Mouse (Mus musculus) CH12.LX (cell line): ENCODE data around the gene Etfa. TPM values are rescaled to one million over a fixed set of nuclear protein-coding genes. Genes with fewer than 3 reads are reported as not detected.

Experiments
- DNase-seq: peaks from one replicate; pipeline ENCODE4 v3.0.0-alpha.2; 2013; ENCODE audit errors: extremely low read depth
- H3K27ac ChIP-seq: 2 replicates; pipeline ENCODE4 v1.5.1; 2012; ENCODE audit warnings: low read depth, mild to moderate bottlenecking, control low read depth, moderate library complexity; ENCODE audit not compliant: insufficient read depth
- H3K27me3 ChIP-seq: replicated peaks from 2 replicates; pipeline ENCODE3; 2012; ENCODE audit warnings: inconsistent platforms
- H3K36me3 ChIP-seq, 2 experiments: replicated peaks in 1 of 2; 2 replicates each; pipeline versions ENCODE3 to v1.6.1; 2012; ENCODE audit warnings: inconsistent platforms in 1 of 2, low read length in 1 of 2, mild to moderate bottlenecking in 1 of 2, mixed read lengths in 1 of 2, moderate library complexity in 1 of 2; ENCODE audit not compliant: control insufficient read depth in 1 of 2, insufficient read depth in 1 of 2
- H3K4me1 ChIP-seq, 2 experiments: 2 replicates each; pipeline ENCODE4 v1.6.1; 2012; ENCODE audit warnings: inconsistent platforms in 1 of 2, moderate library complexity in 1 of 2; ENCODE audit not compliant: insufficient read depth in 2 of 2, control insufficient read depth in 1 of 2
- H3K4me2 ChIP-seq: 2 replicates; pipeline ENCODE4 v1.6.1; 2012; ENCODE audit warnings: low read depth, mild to moderate bottlenecking, control low read depth; ENCODE audit not compliant: poor library complexity, insufficient read depth, severe bottlenecking
- H3K4me3 ChIP-seq, 3 experiments: fragments of 150-350 bp in 1 of 3; sonication (generic) in 1 of 3; replicated peaks in 1 of 3; 2 replicates each; pipeline versions ENCODE3 to v1.5.1; 2011 to 2012; ENCODE audit warnings: low read depth in 2 of 3, low read length in 2 of 3, mild to moderate bottlenecking in 2 of 3, moderate library complexity in 2 of 3, control low read depth in 1 of 3, improper control_type of control experiment in 1 of 3, inconsistent platforms in 1 of 3, mixed read lengths in 1 of 3; ENCODE audit not compliant: poor library complexity in 1 of 3
- H3K79me2 ChIP-seq: replicated peaks from 2 replicates; pipeline ENCODE4 v1.6.1; 2012; ENCODE audit warnings: mild to moderate bottlenecking, moderate library complexity; ENCODE audit not compliant: control insufficient read depth, poor library complexity, insufficient read depth, severe bottlenecking; ENCODE audit errors: extremely low read depth
- H3K9ac ChIP-seq: 2 replicates; pipeline ENCODE4 v1.6.1; 2012; ENCODE audit warnings: low read depth, mild to moderate bottlenecking, control low read depth, moderate library complexity; ENCODE audit not compliant: insufficient read depth
- H3K9me3 ChIP-seq: replicated peaks from 2 replicates; pipeline ENCODE3; 2012; ENCODE audit warnings: low read length, inconsistent platforms, mixed read lengths
- CHD1 ChIP-seq: IDR thresholded peaks from 2 replicates; pipeline ENCODE4 v1.6.1; 2012; ENCODE audit warnings: low read depth, low read length, improper control_type of control experiment, inconsistent platforms
- CHD2 ChIP-seq: IDR thresholded peaks from 2 replicates; pipeline ENCODE4 v1.6.1; 2011; ENCODE audit warnings: low read length, improper control_type of control experiment
- E2F4 ChIP-seq: IDR thresholded peaks from 2 replicates; pipeline ENCODE4 v1.6.1; 2011; ENCODE audit warnings: low read depth, low read length, improper control_type of control experiment; ENCODE audit not compliant: insufficient replicate concordance
- EP300 ChIP-seq: IDR thresholded peaks from 2 replicates; pipeline ENCODE4 v1.6.1; 2011; ENCODE audit warnings: low read length, improper control_type of control experiment
- ETS1 ChIP-seq: conservative IDR thresholded peaks from 2 replicates; pipeline ENCODE4 v1.6.1; 2012; ENCODE audit warnings: low read depth, mild to moderate bottlenecking, inconsistent platforms, low read length, improper control_type of control experiment, moderate library complexity
- HCFC1 ChIP-seq: IDR thresholded peaks from 2 replicates; pipeline ENCODE4 v1.6.1; 2012; ENCODE audit warnings: low read depth, mild to moderate bottlenecking, inconsistent platforms, low read length, improper control_type of control experiment
- JUND ChIP-seq: conservative IDR thresholded peaks from 2 replicates; pipeline ENCODE4 v1.6.1; 2011; ENCODE audit warnings: low read depth, low read length, improper control_type of control experiment
- KAT2A ChIP-seq: IDR thresholded peaks from 2 replicates; pipeline ENCODE4 v1.6.1; 2012; ENCODE audit warnings: low read length, improper control_type of control experiment, inconsistent platforms; ENCODE audit not compliant: insufficient replicate concordance
- MAFK ChIP-seq: IDR thresholded peaks from 2 replicates; pipeline ENCODE4 v1.6.1; 2011; ENCODE audit warnings: low read length, improper control_type of control experiment; ENCODE audit not compliant: insufficient replicate concordance
- MAZ ChIP-seq: IDR thresholded peaks from 2 replicates; pipeline ENCODE4 v1.6.1; 2012; ENCODE audit warnings: low read depth, mild to moderate bottlenecking, inconsistent platforms, low read length, improper control_type of control experiment, moderate library complexity
- MEF2A ChIP-seq: IDR thresholded peaks from 2 replicates; pipeline ENCODE4 v1.6.1; 2014; ENCODE audit warnings: low read depth, mild to moderate bottlenecking, inconsistent platforms, low read length, improper control_type of control experiment, borderline replicate concordance
- MXI1 ChIP-seq: IDR thresholded peaks from 2 replicates; pipeline ENCODE4 v1.6.1; 2011; ENCODE audit warnings: mild to moderate bottlenecking, low read depth, low read length, improper control_type of control experiment
- MYC ChIP-seq: IDR thresholded peaks from 2 replicates; pipeline ENCODE4 v1.6.1; 2011; ENCODE audit warnings: low read depth, mild to moderate bottlenecking, improper control_type of control experiment, low read length
- NELFE ChIP-seq: IDR thresholded peaks from 2 replicates; pipeline ENCODE4 v1.6.1; 2011; ENCODE audit warnings: low read depth, low read length, improper control_type of control experiment
- NRF1 ChIP-seq: IDR thresholded peaks from 2 replicates; pipeline ENCODE4 v1.6.1; 2014; ENCODE audit warnings: low read depth, mild to moderate bottlenecking, inconsistent platforms, low read length, improper control_type of control experiment, moderate library complexity
- POLR2A ChIP-seq: IDR thresholded peaks from 2 replicates; pipeline ENCODE4 v1.6.1; 2011; ENCODE audit warnings: low read depth, mild to moderate bottlenecking, improper control_type of control experiment, low read length
- RAD21 ChIP-seq: IDR thresholded peaks from 2 replicates; pipeline ENCODE4 v1.6.1; 2011; ENCODE audit warnings: low read depth, mild to moderate bottlenecking, low read length, improper control_type of control experiment, moderate library complexity
- TBP ChIP-seq: conservative IDR thresholded peaks from 2 replicates; pipeline ENCODE4 v1.6.1; 2011; ENCODE audit warnings: low read depth, low read length, improper control_type of control experiment
- TCF12 ChIP-seq: IDR thresholded peaks from 2 replicates; pipeline ENCODE4 v1.6.1; 2014; ENCODE audit warnings: low read depth, mild to moderate bottlenecking, inconsistent platforms, low read length, improper control_type of control experiment
- USF1 ChIP-seq: IDR thresholded peaks from 2 replicates; pipeline ENCODE4 v1.6.1; 2014; ENCODE audit warnings: low read depth, mild to moderate bottlenecking, inconsistent platforms, low read length, improper control_type of control experiment
- USF2 ChIP-seq: conservative IDR thresholded peaks from 2 replicates; pipeline ENCODE4 v1.6.1; 2011; ENCODE audit warnings: low read depth, low read length, improper control_type of control experiment
- ZC3H11A ChIP-seq: IDR thresholded peaks from 2 replicates; pipeline ENCODE4 v1.6.1; 2012; ENCODE audit warnings: low read depth, mild to moderate bottlenecking, inconsistent platforms, low read length, improper control_type of control experiment
- ZKSCAN1 ChIP-seq: IDR thresholded peaks from 2 replicates; pipeline ENCODE4 v1.6.1; 2012; ENCODE audit warnings: low read depth, inconsistent platforms, low read length, improper control_type of control experiment, borderline replicate concordance
- ZMIZ1 ChIP-seq: IDR thresholded peaks from 2 replicates; pipeline ENCODE4 v1.6.1; 2012; ENCODE audit warnings: low read depth, mild to moderate bottlenecking, inconsistent platforms, low read length, improper control_type of control experiment
- ZNF384 ChIP-seq: IDR thresholded peaks from 2 replicates; pipeline ENCODE4 v1.6.1; 2012; ENCODE audit warnings: low read depth, low read length, improper control_type of control experiment, inconsistent platforms
- dilution Hi-C: fragments of 300-500 bp; cut with MboI; formaldehyde crosslinking; loops from 2 replicates; pipeline ENCODE4 v1.14.3; 2020; ENCODE audit warnings: low sequenced_read_pairs; ENCODE audit not compliant: extremely low pct_unique_long_range_greater_than_20kb, extremely low pct_ligation_motif_present
- in situ Hi-C: fragments of 300-500 bp; cut with MboI; formaldehyde crosslinking; loops from 3 replicates; pipeline ENCODE4 v1.14.3; 2019; ENCODE audit warnings: low sequenced_read_pairs, low pct_ligation_motif_present, low pct_unique_long_range_greater_than_20kb, mixed read lengths
- polyA plus RNA-seq: library from polyadenylated mRNA; unstranded; fragments of >175 nt; gene quantifications from 2 replicates; pipeline ENCODE4 v1.2.1, GENCODE M21; 2012; ENCODE audit warnings: low read depth; ENCODE audit not compliant: insufficient read length
- total RNA-seq, 2 experiments: library from RNA; depleted of rRNA; stranded (reverse); fragments of 300-350 nt in 1 of 2; fragments of >200 nt in 1 of 2; gene quantifications; 2 replicates each; pipeline ENCODE4 v1.2.3; 2012 to 2014

Etfa gene
- total and polyA plus RNA-seq, 3 experiments: 42.7 to 121 (median 69.3) TPM

DNA sequence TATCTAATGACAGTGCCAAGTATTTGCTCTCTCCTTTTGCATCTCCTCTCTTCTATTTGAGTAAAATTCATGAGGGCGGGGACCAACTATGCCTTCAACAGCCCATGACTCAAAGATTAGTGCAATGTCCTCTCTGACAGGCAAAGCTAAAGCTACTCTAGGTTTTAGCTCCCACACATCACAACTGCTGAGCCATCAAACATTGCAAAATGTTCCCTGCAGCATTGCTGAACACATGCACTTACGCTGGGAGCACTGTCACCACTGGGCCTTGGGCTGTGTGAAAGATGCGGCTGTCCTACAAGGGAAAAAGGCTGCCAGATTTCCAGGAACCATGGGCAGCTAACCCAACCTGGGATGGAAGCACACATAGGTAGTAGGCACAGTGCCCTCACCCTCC lies 60.6 kb downstream of the Etfa start:
- in situ Hi-C loops (no loop called here), dilution Hi-C loops (no loop called here)
- Histone ChIP-seq H3K4me1 (no peaks in the 10 kb centered on the region), H3K79me2 (no peaks in the 10 kb centered on the region), H3K27ac (no peak overlapping the region), H3K9ac (no peak overlapping the region), H3K36me3 (peaks cover 11 to 33% of the 10 kb centered on the region in 2 experiments), H3K27me3 (no peaks in the 10 kb centered on the region), H3K4me2 (no peak overlapping the region), H3K9me3 (no peaks in the 10 kb centered on the region), H3K4me3 (no peak overlapping the region)
- no peak for TF ChIP-seq MEF2A
- no peak for TF ChIP-seq MXI1
- no peak for TF ChIP-seq ZC3H11A
- no peak for TF ChIP-seq KAT2A
- TF ChIP-seq HCFC1: no peak
- TF ChIP-seq EP300: no peak
- no peak for TF ChIP-seq MYC
- no peak for TF ChIP-seq JUND
- TF ChIP-seq E2F4: no peak
- TF ChIP-seq ETS1: no peak
- TF ChIP-seq USF2: no peak
- no peak for TF ChIP-seq POLR2A
- DNase-seq: no peak

DNA sequence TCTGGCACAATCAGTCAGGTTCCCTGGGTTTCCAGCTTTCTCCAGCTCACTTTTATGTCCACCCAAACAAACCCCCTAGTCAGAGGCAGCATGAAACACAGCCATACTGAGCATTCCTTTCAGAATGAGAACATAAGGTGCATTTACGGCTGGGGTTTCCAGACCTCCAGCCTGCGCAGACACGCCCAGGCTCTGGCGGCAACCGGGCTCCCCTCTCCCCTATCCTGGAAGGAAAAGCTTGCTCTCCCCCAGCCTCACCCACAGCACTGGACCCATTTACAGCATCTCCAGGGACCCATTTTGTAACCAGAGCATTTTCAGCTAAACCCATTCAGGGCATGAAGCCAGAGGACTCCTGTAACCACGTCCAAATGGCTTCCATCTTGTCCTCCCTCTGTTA lies 62.0 kb downstream of the Etfa start:
- Histone ChIP-seq H3K36me3 (peaks cover 3 to 21% of the 10 kb centered on the region in 2 experiments), H3K9ac (no peak overlapping the region), H3K9me3 (no peaks in the 10 kb centered on the region)
- DNase-seq: no peak
- no peak for TF ChIP-seq ZKSCAN1
- no peak for TF ChIP-seq CHD2
- no peak for TF ChIP-seq KAT2A
- TF ChIP-seq USF1: no peak
- no peak for TF ChIP-seq ZNF384
- TF ChIP-seq NELFE: no peak
- no peak for TF ChIP-seq NRF1
- no peak for TF ChIP-seq POLR2A
- no peak for TF ChIP-seq JUND
- TF ChIP-seq RAD21: no peak
- no peak for TF ChIP-seq MAFK
- no peak for TF ChIP-seq TBP
- no peak for TF ChIP-seq TCF12
- TF ChIP-seq MAZ: no peak
- TF ChIP-seq MXI1: no peak
- TF ChIP-seq ZMIZ1: no peak
- TF ChIP-seq EP300: no peak
- no peak for TF ChIP-seq CHD1
- TF ChIP-seq MYC: no peak
- TF ChIP-seq, all 38 proteins: peak for 0
- in situ Hi-C loops: no loop called here
- dilution Hi-C loops: no loop called here
- H3K27me3 ChIP-seq: no peaks in the 10 kb centered on the region
- H3K4me2 ChIP-seq: no peak overlapping the region
- no peaks in the 10 kb centered on the region for H3K79me2 ChIP-seq
- no peaks in the 10 kb centered on the region for H3K4me1 ChIP-seq
- H3K27ac ChIP-seq: no peak overlapping the region
- H3K4me3 ChIP-seq: no peak overlapping the region
